Mouse (Mus musculus): ENCODE measurements around the gene Invs.

Invs gene

DNA sequence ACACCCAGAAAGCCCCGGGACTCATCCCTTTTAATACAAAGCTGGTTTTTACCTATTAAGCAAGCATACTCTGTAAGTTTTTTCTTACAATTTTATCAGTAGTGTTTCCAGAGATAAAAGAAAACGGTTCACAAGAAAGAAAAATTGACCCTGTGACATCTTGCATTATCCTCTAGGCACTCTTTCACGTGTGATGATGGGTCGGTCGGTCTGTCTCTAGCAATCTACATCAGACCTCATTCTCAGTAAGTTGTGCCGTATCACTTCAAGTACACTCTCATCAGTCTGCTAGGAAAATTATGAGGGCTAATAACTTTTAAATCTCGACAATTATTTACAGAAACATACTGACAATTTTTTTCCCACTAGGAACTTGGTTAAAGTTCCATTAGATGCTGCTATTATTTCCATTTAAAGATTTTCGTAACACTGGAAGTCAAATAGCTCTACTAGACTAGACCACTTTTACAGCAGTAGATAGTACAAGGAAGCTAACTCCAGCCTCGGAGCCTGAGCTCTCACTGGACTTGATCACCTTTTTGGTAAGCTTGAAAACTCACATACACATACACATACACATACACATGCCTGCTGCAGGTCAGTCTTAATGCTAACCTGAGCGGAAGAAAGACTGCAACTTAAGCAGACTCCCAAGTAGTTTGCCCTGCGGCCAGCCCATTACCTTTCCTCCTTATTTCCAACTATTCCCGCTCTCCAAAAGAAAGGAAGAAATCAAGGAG lies 192.7 kb downstream of the Invs start:
- no peak for DNase-seq

- DNase-seq = peak; percentile 77
Observed at GRCm38 (mm10) chr4:48472792-48473650, 193.5 kb downstream of the Invs start, which contains the start of gene Tex10. Tex10 (minus strand) TSS chr4:48473459.

GRCm38 (mm10) chr4:48473651-48474011 lies 194.1 kb downstream of the Invs start:
- no peak for DNase-seq

- no peak for DNase-seq
Observed at GRCm38 (mm10) chr4:48481287-48481686, 201.7 kb downstream of the Invs start.
